Mouse (Mus musculus) adrenal gland, postnatal 14 days (tissue): ENCODE data around the gene Gm9887. TPM values are rescaled to one million over a fixed set of nuclear protein-coding genes. Genes with fewer than 3 reads are reported as not detected.
A peak's percentile ranks its signal among the peaks of the same experiment; 100 is the strongest.

Experiments
- DNase-seq: peaks from one replicate; pipeline ENCODE4 v3.0.0; 2021; ENCODE audit warnings: mixed read lengths
- long read RNA-seq, 2 experiments: library from polyadenylated mRNA; stranded (forward); transcript quantifications; one replicate each; pipeline ENCODE4 v2.0.0; 2021
- total RNA-seq: library from RNA; stranded (reverse); gene quantifications from 2 replicates; pipeline ENCODE4 v1.2.3, GENCODE M21; 2021

The Gm9887 gene
- 1.2 TPM in 1 of 2 replicates, not detected in the other for total RNA-seq
- long read RNA-seq, experiment 1, partial matches to known transcripts: 0 of 3 reads
- long read RNA-seq, experiment 1, other reads (novel, unspliced or antisense): 0 of 3 reads
- long read RNA-seq, experiment 2, partial matches to known transcripts: 0 of 1 reads
- long read RNA-seq, experiment 2, other reads (novel, unspliced or antisense): 0 of 1 reads

DNA sequence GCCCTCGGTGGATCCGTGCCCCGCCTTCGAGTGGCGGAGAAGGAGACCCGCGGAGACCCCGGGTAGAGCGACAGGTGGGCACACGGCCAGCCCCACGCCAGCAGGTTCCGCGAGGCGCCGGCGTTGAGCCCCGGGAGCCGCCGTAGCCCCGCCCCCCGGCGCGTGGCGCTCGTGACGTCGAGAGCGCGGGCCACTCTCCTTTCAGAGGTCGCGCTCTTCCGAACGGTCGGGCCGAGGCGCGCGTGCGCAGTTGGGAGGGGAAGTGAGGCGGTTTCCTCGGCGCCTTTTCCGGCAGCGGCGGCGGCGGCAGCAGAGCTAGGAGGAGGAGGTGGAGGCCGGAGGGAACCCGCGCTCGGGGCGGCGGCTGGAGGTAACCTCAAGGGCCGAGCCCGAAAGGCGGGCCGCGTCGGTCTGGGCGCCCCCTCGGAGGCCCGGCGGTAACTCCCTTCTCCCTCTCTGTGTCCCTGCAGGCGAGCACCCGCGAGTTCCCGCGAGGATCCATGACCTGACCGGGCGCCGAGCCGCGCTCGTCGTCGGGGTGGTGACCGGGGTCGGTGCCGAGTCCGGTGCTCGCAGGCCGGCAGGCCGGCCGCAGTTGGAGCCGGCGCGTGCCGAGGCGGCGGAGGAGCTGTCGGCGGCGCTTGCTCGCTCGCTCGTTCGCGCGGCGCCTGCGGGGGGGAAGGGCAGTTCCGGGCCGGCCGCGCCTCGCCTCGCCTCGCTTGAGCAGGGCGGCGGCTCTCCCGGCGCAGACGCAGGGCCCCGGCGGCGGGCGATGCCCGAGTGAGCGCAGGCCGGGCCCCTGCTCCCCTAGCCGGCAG lies at the start of gene Gm9887, which contains the start of gene Arf6:
Gene Gm9887 (minus strand): TSS at position 605 of the 818 bp plus-strand sequence.
Gene Arf6 (plus strand): TSS at position 297 of the 818 bp plus-strand sequence.
- peak; percentile 100 for DNase-seq

DNA sequence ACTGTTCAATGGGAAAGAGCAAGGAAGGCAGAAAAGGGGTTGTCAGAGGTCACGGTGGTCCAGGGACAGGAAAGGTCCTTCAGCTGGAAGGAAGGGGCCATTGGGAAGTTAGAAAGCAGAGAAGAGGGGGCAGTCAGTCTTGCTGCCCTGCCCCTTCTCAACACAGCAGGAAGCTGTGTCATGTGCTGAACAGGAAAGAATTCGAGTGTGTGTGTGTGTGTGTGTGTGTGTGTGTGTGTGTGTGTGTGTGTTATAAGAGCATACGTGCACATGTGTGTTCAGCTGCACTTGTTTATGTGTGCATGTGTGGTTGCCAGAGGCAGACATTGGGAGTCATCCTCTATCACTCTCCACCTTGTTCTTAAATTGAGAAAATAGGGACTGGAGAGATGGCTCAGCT lies 48.5 kb upstream of the Gm9887 start:
- DNase-seq: peak; percentile 12

DNA sequence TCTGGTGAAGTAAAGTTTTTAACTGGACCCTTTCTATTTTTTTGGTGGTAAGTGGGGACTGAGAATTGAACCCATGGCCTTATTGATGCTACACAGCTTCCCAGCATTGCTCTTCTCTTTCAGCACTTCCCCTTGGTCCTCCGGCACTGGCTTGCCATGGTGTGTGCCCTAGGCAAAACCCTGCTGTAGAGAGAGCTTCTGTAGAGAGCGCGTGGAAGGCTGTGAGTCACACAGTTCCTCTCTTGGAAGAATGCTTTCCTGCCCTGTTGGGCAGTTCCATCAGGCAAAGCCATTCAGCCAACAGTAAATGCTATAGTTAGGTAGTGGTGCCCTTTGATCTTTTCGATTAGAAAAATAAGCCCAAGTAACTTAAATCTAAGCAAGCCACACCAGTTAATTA lies 47.3 kb upstream of the Gm9887 start:
- no peak for DNase-seq

DNA sequence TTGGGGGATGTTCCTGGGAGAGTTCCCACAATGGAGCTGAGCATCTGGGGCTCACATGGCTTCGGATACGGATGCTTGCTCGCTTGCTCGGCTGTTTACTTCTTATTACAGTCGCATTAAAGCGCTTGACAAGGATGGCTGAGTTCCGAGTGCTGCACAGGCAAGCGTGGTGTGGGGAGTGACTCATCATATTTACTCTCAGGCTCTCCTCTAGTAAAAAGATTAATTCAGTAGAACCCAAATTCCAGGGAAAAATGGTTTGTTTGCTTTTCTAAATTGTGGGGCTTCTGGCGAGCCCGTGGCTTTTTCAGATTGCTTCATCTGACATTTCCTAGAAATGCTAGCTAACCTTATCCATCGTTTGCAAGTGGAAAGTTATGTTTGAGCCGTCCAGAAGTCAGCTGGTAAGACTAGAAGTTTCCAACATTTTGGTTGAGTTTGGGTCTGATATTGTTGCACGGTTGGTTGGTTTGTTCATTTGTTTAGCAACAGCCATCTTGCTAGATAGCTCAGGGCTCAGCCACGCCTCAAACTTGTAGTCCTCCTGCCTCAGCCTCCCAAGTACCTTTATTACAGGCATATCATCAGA lies 46.9 kb upstream of the Gm9887 start:
- DNase-seq: no peak

DNA sequence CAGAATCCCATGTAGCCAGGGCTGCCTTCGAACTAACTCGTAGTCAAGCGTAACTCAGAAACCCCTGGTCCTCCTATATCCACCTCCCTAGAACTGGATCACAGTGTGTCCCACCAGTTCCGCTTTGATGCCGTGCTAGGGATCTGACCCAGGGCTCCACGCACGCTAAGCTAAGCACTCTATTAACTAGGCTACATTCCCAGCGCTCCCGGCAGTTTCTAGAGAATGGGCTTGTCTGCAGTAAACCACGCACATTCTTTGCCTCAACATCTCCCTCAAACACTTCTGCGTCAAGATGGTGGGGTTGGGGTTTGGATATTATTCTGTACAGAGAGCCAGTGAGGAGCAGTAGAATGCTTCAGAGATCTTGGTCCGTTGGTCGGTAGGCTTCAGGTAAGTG lies 46.3 kb upstream of the Gm9887 start:
- no peak for DNase-seq

DNA sequence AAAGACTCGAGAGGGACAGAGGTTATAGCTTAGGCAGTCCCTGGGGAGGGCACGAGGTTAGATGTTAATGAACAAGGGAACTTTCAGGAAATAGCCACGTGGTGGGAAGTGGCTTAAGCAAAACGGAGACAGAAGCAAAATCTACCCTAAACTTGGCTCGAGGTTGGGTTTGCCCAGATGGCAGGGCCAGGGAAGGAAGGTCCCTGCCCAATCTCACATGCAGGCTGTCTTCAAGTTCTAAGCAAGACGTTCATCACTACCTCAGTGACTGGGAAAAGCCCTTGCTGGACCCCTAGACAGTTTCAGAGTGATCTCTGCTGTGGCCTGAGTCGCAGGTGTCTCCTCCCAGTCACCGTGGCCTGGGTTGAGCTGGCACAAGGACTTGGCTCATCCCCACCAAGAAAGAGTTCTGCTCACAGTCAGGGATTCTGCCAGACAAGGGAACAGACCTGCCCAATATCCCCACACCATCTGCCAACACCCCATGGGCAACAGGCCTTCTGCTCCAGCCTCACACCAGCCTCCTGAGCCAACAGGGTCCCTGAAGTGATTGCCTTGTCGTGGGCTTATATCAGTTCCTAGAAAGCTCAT lies 45.5 kb upstream of the Gm9887 start:
- DNase-seq: peak; percentile 48

DNA sequence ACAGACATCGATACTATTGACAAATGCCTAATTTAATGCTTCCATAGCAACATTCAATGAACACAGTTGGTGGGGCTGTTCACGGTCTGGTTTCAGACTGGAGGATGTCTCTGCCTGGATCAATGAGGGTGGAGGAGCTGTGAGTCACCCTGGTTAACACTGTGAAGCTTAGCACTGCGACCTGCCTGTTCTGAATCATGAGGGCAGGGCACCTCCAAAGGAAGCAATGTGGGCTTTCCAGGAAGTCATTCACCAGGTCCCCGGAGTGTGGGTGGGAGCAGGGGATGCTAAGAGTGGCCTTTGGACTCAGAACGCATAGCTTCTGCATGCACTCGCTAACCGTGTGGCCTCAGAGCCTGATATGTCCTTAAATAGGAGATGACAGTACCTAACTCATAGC lies 44.5 kb upstream of the Gm9887 start:
- peak; percentile 13 for DNase-seq

DNA sequence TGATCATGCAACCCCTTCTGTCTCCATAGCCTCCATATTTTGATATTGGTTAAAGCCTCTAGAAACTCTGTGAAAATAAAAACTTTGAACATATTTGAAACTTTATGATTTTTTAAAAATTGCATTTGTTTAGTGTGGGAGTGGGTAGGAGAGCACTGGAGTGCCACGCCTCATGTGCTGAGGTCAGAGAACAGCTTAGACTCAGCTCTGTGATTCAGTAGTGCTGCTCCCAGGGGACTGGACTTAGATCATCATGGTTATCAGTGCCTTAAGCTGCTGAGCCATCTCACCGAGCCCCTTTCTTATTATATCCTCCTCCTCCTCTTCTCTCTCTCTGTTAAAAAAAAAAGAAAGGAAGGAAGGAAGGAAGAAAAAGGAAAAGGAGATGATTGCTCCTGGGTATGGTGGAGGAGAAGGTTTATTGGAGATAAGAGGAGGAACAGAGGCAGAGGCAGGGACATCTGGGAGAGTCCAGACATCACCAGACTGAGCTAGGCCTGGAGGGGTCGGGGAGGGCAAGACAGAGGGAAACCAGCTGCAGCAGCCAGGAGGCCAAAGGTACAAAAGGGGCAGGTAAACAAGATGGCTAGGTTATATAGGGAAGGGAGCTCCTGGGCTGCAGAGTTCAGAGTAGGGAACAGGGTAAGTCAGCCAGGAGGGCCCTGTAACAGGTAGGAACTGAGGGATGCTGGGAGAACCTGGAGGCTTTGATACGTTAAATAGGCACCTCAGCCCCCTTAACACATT lies 42.7 kb upstream of the Gm9887 start:
- DNase-seq: no peak

DNA sequence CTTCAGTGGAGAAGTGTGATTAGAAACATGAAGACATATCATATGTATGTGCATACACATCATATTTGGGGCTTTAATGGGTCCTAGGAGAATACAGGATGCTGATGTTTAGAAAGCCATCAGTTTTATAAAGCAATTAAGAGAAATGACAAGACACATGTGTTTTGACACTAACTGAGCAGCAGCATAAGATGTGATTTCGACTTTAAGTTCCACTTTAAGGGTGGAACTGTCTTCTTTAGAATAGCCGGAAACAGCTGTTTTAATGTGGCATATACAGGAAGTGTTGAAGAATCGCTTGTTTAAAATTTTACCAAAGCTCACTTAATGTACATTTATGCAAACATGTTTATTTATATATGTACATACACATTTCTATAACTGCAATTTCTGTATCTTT lies 41.0 kb upstream of the Gm9887 start:
- DNase-seq: no peak

DNA sequence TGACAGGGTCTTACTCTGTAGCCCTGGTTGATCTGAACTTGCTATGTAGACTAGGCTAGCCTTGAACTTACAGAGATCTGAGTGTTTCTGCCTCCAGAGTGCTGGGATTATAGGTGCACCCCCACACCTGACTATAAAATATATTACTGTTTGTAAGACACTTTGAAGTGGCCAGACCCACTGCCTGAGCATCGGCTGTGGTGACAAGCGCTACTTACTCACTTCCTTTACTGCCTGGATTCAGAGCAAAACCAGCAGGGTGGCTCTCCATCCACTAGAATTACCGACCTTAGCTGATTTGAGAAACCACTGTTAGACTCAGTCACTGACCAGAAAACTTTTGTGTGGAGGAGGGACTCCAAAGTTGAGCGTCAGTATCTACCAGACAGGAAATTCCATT lies 39.7 kb upstream of the Gm9887 start:
- no peak for DNase-seq

DNA sequence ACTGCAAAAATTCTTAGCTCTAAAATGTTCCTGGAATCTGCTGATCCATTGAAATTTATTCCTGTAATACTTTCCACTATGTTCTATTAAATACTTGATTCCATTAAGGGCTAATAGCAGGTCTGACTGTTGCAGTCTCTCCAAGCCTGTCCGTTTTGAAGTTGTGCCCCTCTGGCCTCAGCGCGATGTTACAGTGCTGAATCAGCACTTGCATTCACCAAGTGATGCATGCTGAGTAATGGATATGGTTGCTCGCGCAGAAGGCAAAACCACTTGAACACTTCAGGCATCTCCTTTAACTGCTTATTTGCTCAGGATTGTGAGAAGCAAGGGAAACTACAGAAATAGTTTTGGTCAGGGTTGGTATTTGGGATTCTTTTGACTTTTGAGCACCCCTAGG lies 38.5 kb upstream of the Gm9887 start:
- DNase-seq: no peak

DNA sequence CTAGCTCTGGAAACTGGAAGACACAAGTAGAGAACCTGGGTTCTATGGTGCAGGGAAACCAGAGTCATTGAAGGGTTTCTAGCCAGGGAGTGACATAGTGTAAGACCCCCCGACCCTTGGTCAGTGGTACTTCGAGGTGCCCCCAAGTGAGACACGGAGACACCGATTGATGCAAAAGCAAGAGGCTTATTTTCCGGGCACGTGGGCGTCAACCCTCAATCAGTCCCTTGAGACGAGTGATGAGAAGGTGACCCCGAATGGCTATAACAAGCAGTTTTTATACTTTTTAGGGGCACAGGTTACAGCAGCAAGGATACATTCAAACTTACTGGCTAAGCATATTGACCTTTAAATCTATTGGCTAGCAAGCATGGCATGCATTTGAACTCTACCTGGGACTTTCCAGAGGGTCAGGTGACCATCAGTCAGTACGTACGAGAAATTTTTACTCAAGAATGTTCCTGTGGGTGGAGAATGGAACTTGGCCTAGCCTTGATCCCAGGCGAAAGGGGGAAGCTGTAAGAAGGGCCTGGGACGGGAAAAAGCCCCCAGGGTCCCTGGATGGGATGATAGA lies 30.4 kb upstream of the Gm9887 start:
- DNase-seq: no peak

DNA sequence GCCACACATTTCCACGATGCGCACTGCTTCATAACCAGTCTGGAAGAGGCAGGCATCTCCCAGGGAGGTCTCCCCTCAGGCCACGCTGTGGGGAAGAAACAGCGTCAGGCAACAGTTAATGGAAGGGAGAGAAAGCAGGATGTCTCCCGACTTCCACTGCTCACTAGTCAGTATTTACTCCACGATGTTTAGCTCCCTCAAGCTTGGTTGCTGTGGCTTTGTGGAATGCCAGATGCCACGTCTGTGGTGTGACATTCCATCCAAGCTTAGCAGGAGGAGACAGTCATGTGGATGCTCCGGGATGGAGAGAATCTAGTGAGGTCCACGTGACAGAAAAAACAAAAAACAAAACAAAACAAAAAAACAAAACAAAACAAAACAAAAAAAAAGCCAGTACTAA lies 29.8 kb upstream of the Gm9887 start:
- DNase-seq: no peak

DNA sequence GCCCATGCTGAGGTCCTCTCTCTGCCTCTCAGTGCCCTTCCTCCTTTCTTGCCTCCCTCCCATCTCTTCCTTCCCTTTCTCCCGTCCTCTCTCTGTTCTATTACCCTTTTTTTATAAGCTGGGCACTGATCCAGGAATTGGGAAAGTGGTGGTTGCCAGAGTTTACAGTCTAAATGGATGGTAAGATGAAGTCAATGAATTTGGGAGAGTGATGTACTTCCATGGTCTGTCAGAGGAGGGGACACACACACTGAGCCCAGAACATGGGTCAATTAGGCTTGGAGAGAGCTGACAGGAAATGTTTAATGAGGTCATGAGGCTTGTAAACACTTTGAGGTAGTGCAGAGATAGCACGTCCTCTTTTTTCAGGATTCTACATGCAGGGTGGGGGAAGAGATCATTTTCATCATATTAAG lies 28.6 kb upstream of the Gm9887 start:
- no peak for DNase-seq

DNA sequence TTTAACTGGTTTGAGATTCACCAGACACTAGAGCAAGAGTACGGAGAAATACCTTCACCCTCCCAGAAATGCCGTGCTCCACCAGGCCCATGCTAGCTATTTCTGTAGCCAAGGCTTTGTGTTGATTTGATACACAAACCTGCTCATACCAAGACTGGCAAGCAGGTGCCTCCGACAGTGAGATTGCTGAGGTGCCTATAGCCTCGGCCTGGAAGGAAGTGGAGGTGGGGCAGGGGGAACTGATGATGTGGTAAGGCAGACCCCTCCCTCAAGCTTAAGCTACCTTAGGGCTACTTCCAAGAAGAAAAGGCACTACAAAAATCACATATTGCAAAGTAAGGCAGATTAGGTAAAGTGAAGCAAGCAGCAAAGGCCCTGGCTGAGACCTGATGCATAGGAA lies 28.1 kb upstream of the Gm9887 start:
- no peak for DNase-seq

DNA sequence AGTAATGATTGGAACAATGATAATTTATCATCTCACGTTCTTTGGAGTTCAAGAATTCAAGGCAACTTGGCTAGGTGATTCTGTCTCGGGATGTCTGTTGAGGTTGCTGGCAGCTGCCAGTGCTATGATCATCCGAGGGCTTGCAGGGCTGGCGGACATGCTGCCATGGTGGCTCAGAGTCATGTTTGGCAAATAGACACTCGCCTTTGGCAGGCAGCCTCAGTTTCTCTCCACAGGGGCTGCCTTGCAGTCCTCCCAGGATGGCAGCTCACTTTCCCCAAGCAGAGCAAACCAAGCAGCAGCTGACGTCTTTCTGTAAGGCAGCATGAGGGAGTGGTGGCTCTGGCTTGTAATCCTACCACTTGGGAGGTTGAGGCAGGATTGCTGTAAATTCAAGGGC lies 22.2 kb upstream of the Gm9887 start:
- no peak for DNase-seq

DNA sequence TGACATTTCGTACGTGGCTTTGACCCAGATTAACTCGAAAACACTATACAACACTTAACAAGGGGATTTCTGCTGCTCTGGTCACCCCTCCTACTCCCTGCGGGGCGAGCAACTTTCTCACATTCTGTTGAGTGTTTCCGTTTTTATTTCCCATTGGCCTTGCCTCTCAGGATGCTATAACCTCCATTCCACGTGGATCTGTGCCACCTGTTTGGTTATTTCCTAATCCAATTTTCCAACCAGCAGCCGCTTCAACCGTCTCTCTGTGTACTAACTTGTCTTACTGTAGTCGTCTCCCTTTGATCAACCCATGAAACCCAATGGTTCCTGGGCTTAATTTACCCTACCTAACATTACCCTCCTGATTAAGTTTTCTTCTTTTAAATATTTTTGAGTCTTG lies 20.8 kb upstream of the Gm9887 start:
- no peak for DNase-seq

DNA sequence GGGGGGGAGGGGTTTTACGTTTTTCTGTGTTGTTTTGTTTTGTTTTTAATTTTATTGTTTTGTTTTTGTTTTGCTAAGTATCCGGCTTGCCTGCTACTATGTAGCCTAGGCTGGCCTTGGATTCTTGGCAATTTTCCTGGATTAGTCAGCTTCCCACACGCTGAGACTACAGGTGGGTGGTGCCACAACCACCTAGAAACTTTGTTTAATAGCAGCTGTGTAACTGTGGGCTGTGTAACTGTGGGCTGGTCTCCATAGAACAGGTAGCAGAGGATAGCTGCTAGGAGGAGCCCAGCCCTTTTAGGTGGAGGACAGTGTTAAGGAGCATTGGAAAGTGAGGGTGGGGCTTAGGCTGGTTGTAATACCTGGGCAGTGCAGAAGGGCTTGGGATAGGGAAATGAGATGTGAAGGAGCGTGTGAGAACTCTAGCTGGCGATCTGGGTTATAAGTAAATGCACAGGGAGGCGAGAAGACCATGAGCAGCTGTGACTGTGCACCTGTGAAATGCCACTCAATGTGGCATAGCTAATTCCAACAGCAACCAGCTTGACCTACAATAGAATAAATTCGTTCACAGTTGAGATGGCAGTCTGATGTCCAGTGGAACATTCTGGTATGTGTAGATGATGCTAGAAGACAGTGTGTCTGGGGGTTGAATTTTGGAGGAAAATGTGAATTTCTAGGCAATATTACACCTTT lies 17.9 kb upstream of the Gm9887 start:
- peak; percentile 25 for DNase-seq

DNA sequence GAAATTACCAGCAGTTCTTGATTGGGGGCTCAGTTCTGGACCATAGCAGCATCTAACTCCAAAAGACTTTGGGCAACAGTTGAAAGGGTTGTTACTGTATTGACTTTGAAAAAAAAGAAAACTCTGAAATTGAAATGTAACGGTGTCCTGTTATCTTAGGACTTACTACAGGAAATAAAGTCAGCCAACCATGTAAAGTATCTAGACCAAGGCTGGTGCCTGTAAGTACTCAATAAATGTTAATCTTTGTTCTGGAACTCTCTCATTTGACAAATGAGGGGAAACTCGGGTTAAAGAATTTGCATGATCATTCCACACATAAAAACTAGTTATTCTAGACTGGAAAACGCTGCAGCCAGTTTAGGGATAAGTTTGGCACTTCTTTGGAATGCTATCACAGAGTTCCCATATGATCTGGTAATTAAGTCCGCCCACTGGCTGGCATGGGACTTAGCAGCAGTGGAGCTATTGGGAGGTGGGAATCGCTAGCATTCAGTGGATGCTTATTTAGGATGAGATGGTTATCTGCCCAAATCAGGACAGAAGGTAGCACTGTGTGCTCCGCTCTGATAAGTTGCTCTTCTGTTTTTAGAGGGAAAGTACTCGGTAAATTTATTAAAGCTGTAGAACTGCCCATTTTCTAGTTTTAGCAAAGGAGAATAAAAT lies 17.1 kb upstream of the Gm9887 start:
- no peak for DNase-seq

DNA sequence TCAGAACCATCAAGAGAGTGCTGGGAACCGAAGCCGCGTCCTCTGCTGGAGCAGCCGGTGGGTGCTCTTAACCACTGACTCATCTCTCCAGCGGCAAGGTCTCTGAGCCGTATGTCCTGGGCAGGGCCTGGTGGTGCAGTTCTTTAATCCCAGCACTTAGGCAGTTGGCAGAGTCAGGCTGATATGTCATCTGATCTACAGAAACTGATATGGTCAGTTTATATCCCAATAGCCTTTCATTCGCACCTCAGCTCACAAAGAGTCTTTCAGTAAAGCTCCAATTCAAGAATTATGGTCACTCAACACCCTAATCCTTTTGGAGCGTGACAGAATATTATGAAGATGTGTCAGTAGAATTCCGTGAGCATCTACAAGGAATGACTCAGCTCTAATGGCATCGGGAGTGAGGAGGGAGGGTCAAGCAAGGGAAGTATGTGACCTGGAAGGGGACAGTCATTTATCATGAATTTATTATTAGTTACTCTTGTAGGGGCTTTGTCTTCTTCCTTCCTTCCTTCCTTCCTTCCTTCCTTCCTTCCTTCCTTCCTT lies 16.1 kb upstream of the Gm9887 start:
- no peak for DNase-seq
